Mouse (Mus musculus) bone marrow, adult 2 months (tissue): Measurements from ENCODE around the gene Axin1.

Source experiments
- CTCF ChIP-seq: fragments of 200-500 bp; IDR thresholded peaks from 2 replicates; pipeline ENCODE4 v1.5.1; 2011; ENCODE audit warnings: low read length, control low read depth; ENCODE audit not compliant: control insufficient read depth, insufficient read depth
- POLR2A ChIP-seq: fragments of 200-500 bp; IDR thresholded peaks from 2 replicates; pipeline ENCODE4 v1.6.1; 2011; ENCODE audit warnings: low read depth, mild to moderate bottlenecking, control low read depth, low read length, borderline replicate concordance; ENCODE audit not compliant: control insufficient read depth

- TF ChIP-seq CTCF (no peak), POLR2A (no peak)
Observed at GRCm38 (mm10) chr17:26240120-26240790, 101.8 kb downstream of the Axin1 start.
